Mouse (Mus musculus): Measurements from ENCODE around the gene Ak5. TPM values are rescaled to one million over a fixed set of nuclear protein-coding genes. Genes with fewer than 3 reads are reported as not detected.

Gene Ak5
- polyA plus RNA-seq, 1 experiment from 2014 or later, result 0.14 TPM

- DNase-seq (ENCODE audit: low spot score), result no peak
These were observed 147.1 kb downstream of the Ak5 start for GRCm38 (mm10) chr3:152521054-152521453.

DNA sequence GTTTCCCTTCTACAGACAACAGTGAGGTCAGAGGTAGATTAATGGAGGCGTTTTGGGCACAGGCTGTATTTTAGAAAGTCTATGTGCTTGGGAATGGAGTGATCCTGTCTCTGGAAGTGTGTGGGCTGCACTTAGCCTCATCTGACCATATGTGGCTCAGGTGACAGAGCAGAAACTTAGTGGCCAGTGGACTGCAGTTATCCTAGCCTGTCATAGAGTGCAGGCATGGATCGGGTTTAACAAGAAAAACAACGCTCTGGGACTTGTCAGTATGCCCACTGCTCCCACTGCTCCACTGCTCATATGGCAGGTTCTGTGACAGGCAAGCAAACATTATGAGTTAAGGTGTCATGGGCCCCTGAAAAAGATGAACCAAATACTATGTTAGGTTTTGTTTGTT, 148.1 kb downstream of the Ak5 start:
- DNase-seq (ENCODE audit: low spot score), result no peak

GRCm38 (mm10) chr3:152519556-152519955, 148.6 kb downstream of the Ak5 start:
- DNase-seq (ENCODE audit: low spot score), result no peak

- no peak for DNase-seq (ENCODE audit: low spot score)
These were observed 151.6 kb downstream of the Ak5 start for GRCm38 (mm10) chr3:152516569-152516968.

DNA sequence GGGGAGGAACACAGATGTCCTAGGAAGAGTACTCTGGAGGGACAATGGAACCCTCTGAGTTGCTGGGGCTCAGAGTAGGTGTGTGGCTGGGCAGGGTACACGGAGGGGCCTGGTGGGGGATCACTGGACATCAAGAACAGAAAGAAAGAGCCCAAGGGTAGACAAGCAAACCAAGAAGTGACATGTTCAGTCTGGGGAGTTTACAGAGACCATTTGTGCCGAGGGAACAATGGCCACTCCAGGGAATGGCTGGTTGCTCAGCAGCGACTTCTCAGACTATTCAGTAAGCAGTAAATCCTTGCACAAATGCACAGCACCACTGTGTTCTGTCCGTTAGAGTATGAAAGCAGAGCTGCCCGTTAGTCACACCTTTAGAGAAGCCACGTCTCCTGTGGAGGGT, 152.2 kb downstream of the Ak5 start:
- DNase-seq (ENCODE audit: low spot score), result no peak

GRCm38 (mm10) chr3:152512517-152512916, 155.6 kb downstream of the Ak5 start:
- DNase-seq (ENCODE audit: low spot score), result no peak

DNA sequence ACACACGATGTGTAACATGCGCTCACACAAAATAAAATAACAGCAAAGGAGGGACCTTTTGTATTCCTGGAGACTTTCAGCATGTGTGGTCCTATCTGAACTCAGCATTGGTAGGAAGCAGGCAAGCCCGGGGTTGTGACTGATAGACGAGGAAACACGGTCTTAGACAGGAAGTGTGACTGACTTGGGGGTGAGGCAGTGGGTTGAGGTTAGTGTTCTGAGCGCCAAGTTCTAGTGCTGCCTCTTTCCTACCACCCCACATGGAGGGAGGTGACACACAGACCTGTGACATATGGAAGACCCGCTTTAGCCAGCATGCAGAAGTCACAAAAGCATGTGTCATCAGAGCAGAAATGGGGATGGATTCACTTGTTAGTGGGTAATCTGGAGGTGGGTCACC, 158.9 kb downstream of the Ak5 start:
- DNase-seq (ENCODE audit: low spot score), result peak; percentile 9

DNA sequence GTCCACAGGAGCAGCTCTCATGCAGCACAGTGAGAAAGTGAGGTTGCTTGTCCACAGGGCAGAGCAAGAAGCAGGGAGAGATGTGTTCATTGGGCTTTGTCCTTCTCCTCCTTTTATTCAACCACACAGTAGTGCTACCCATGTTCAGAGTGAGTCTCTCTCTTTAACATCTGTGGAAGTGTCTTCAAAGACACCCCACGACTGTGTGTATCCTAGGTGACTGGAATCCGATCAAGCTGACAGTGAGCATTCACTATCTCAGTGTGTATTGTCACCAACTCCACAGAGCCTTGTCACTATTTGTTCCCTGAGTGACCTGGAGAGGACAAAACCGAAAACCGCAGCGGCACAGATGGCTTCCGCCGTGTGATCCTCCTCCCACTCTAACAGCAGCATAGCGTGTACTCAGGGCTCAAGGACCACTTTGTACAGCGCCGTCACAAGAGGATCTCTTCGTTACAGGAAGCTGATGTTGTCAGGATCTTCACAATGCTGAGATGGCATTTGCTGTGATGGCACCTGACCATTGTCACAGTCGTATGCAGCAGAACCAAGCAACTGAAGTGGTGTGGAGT, 159.7 kb downstream of the Ak5 start:
- DNase-seq (ENCODE audit: low spot score), result peak; percentile 9

GRCm38 (mm10) chr3:152507900-152508299, 160.3 kb downstream of the Ak5 start:
- DNase-seq (ENCODE audit: low spot score), result no peak

DNA sequence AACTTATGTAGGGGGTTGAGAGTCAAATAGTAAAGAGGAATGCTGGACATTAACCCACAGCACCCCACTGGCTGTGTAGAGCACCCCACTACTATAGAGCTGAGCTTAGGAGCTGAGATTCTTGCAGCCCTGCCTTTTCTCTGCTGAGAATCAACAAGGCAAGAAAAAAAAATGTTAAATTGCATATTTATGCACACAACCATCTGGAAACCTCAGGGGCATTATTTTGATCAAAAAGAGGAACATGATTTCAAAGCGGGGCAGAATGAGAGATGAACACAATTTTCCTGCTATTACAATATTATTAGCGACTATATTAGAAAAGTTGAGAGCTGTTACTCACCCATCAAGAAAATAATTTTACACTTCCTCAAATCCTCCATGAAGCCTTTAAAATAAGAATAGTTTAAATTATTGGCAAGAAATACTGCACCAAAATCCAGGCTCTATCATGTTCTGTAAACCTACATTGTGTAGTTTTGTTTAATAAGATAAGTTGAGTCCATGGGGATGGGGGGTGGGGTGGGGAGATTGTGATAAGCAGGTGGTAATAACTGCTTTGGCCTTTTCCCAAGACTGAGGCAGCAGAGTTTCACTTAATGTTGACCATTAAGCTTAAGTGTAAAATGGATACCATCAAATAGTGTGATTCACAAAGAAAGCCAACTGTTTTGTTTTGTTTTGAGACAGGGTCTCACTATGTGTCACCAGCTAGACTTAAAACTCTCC, 169.0 kb downstream of the Ak5 start:
- no peak for DNase-seq (ENCODE audit: low spot score)

GRCm38 (mm10) chr3:152497842-152498241, 170.3 kb downstream of the Ak5 start:
- no peak for DNase-seq (ENCODE audit: low spot score)

GRCm38 (mm10) chr3:152497084-152497483, 171.1 kb downstream of the Ak5 start:
- no peak for DNase-seq (ENCODE audit: low spot score)

- no peak for DNase-seq (ENCODE audit: low spot score)
These were observed 172.7 kb downstream of the Ak5 start for GRCm38 (mm10) chr3:152495415-152495898.

- DNase-seq (ENCODE audit: low spot score), result no peak
These were observed 173.3 kb downstream of the Ak5 start for GRCm38 (mm10) chr3:152494667-152495360.

DNA sequence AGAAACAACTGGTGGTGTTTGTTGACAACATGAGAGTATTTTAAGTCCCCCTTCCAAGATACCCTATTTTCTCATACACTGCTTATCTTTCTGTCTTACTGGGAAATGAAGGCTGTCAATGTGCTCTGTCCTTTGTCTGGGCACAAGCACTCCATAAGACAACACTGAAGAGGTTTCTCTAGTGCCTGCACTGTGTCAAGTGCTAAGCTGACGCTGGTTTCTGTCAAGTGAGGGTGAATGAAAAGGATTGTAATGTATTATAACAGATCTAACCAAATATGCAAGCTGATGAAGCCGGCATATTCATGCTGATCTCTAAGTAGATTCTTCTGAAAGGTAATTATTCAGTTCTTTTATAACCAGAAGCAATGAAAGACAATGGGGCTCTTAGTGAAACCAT, 174.3 kb downstream of the Ak5 start:
- DNase-seq (ENCODE audit: low spot score), result no peak

- no peak for DNase-seq (ENCODE audit: low spot score)
These were observed 175.9 kb downstream of the Ak5 start for GRCm38 (mm10) chr3:152492241-152492640.

DNA sequence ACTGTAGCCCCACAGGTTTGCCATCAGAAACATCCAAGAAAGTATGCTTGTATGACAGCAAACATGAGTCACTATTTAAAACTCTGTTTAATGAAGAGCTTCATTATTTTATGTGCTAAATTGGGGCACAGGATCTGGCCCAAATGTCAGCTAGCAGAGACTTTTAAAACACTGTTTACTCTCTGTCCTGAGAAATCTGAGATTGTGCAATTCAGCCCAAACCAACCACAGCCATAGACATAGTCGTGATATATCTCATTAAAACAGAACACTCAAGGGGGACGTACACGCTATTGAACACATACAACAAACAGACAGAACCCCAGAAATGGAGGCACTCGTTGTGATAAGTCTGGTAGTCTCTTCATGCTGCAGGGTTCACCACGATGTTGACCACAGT, 177.7 kb downstream of the Ak5 start:
- no peak for DNase-seq (ENCODE audit: low spot score)

GRCm38 (mm10) chr3:152488964-152489363, 179.2 kb downstream of the Ak5 start:
- DNase-seq (ENCODE audit: low spot score), result no peak

DNA sequence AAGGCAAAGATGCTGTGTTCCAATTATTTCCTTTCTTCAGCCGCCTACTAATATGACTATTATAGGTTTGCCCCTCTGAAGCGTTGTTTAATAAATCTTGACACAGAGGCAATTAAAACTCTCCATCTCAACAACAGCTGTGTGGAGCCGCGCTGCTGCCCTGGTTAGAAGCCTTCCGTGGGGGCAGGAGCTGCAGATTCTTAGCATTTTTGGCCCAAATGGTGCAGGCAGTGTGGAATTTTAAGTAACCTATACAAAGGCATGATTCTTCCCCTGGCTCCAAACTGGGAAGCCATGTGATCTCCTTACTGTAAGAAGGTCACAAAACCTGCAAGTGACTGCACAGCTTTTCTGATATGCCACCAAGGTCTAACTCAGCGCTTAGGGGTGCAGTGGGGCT, 184.0 kb downstream of the Ak5 start:
- DNase-seq (ENCODE audit: low spot score), result no peak

GRCm38 (mm10) chr3:152483800-152484199, 184.4 kb downstream of the Ak5 start:
- no peak for DNase-seq (ENCODE audit: low spot score)

- DNase-seq (ENCODE audit: low spot score), result no peak
These were observed 186.0 kb downstream of the Ak5 start for GRCm38 (mm10) chr3:152482182-152482581.

DNA sequence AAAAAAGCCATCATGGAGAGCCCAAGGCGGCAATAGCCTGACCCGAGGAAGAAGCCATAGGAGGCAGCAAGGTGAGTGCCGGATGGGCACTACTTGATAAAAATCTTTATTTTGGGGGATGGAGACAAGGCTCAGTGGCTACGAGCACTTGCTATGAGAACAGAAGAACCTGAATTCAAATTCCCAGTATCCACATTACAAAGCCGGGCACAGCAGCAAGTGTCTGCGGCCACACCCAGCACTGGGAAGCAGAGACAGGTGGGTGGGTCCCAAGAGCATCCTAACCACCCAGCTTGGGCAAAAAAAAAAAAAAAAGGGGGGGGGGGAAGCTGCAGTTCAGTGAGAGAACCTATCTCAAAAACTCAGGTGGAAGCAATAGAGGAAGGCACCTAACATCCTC, 187.8 kb downstream of the Ak5 start:
- DNase-seq (ENCODE audit: low spot score), result no peak

Measured in thymus, postnatal 0 days (tissue).